Mouse (Mus musculus) neural tube, embryonic 14.5 days (tissue): ENCODE measurements around the gene Emid1. TPM values are rescaled to one million over a fixed set of nuclear protein-coding genes. Genes with fewer than 3 reads are reported as not detected.
"Not testable (repeated sequence)": the region's sequence is repeated elsewhere in the genome, so short reads cannot be mapped to it uniquely, and the experiment has no call there.

ENCODE experiments used
- ATAC-seq: fragments of 200-750 bp; cut with Nextera tagmentation; 2 replicates; pipeline ENCODE4 v1.8.0; 2017; ENCODE audit warnings: low read depth, mild to moderate bottlenecking, moderate TSS enrichment, moderate library complexity
- H3K27ac ChIP-seq: fragments of 300-500 bp; sonication (generic); 2 replicates; pipeline ENCODE4 v1.5.1; 2014; ENCODE audit warnings: low read depth, mild to moderate bottlenecking, control low read depth, low read length, moderate library complexity, mixed read lengths
- H3K27me3 ChIP-seq: fragments of 300-500 bp; sonication (generic); 2 replicates; pipeline ENCODE4 v1.6.1; 2014; ENCODE audit warnings: low read length; ENCODE audit not compliant: control insufficient read depth, insufficient read depth
- H3K36me3 ChIP-seq: fragments of 300-500 bp; sonication (generic); 2 replicates; pipeline ENCODE4 v1.6.1; 2014; ENCODE audit warnings: low read length, mixed read lengths; ENCODE audit not compliant: control insufficient read depth, insufficient read depth
- H3K4me1 ChIP-seq: fragments of 300-500 bp; sonication (generic); 2 replicates; pipeline ENCODE4 v1.6.1; 2014; ENCODE audit warnings: low read length; ENCODE audit not compliant: control insufficient read depth, insufficient read depth
- H3K4me2 ChIP-seq: fragments of 300-500 bp; sonication (generic); 2 replicates; pipeline ENCODE4 v1.6.1; 2014; ENCODE audit warnings: mild to moderate bottlenecking, low read depth, low read length, control low read depth
- H3K4me3 ChIP-seq: fragments of 300-500 bp; sonication (generic); 2 replicates; pipeline ENCODE4 v1.5.1; 2014; ENCODE audit warnings: low read depth, low read length, control low read depth, mixed read lengths
- H3K9ac ChIP-seq: fragments of 300-500 bp; sonication (generic); replicated peaks from 2 replicates; pipeline ENCODE4 v1.6.1; 2014; ENCODE audit warnings: low read depth, mild to moderate bottlenecking, control low read depth, low read length, mixed read lengths
- H3K9me3 ChIP-seq: fragments of 300-500 bp; sonication (generic); 2 replicates; pipeline ENCODE4 v1.6.1; 2016; ENCODE audit warnings: low read length; ENCODE audit not compliant: control insufficient read depth
- WGBS: fragments of 180-500 bp; shearing (Covaris S2); extraction: QIAGEN DNeasy Blood & Tissue Kit; methylation state at CpG from one replicate; pipeline ENCODE4 v1.1.7; 2014; 5-methylcytosine and 5-hydroxymethylcytosine counted together
- polyA plus RNA-seq: library from polyadenylated mRNA; unstranded; fragments of >200 nt; fragmentation: Nextera tagmentation; extraction: Ambion mirVana; gene quantifications from 2 replicates; pipeline ENCODE4 v1.2.1, GENCODE M21; 2014

Emid1 gene
- polyA plus RNA-seq, 1 experiment from 2014 or later: 16.8 TPM

- ATAC-seq: no peak
- no peak overlapping the region for H3K27ac ChIP-seq
- H3K36me3 ChIP-seq: peaks cover 16% of the 10 kb centered on the region; the same call in 1 of the 2 replicates
- no peaks in the 10 kb centered on the region for H3K27me3 ChIP-seq
- H3K9me3 ChIP-seq: no peaks in the 10 kb centered on the region
- 81% methylated on average over 5 of the region's 5 CpGs for WGBS
- no peak overlapping the region; the same call in 1 of the 2 replicates for H3K4me3 ChIP-seq
- H3K4me1 ChIP-seq: peaks cover 25% of the 10 kb centered on the region
- no peak overlapping the region for H3K9ac ChIP-seq
- no peak overlapping the region for H3K4me2 ChIP-seq
Observed at GRCm38 (mm10) chr11:5095877-5096276, 56.2 kb downstream of the Emid1 start.

GRCm38 (mm10) chr11:5091706-5092105, 60.4 kb downstream of the Emid1 start:
- 46% methylated on average over 2 of the region's 2 CpGs for WGBS
- no peak for ATAC-seq

GRCm38 (mm10) chr11:5089147-5089546, 62.9 kb downstream of the Emid1 start:
- no peaks in the 10 kb centered on the region for H3K9me3 ChIP-seq
- ATAC-seq: no peak
- 100% methylated on average over 1 of the region's 1 CpGs for WGBS
- H3K4me3 ChIP-seq: no peak overlapping the region
- H3K9ac ChIP-seq: no peak overlapping the region
- H3K4me2 ChIP-seq: no peak overlapping the region
- H3K4me1 ChIP-seq: no peaks in the 10 kb centered on the region
- H3K36me3 ChIP-seq: peaks cover 70% of the 10 kb centered on the region
- H3K27me3 ChIP-seq: no peaks in the 10 kb centered on the region
- no peak overlapping the region for H3K27ac ChIP-seq

More at GRCm38 (mm10) chr11:5091706-5092105, 60.4 kb downstream of the Emid1 start:
- H3K4me2 ChIP-seq: no peak overlapping the region
- no peak overlapping the region for H3K9ac ChIP-seq
- no peaks in the 10 kb centered on the region for H3K27me3 ChIP-seq
- H3K4me1 ChIP-seq: peaks cover 9% of the 10 kb centered on the region
- H3K36me3 ChIP-seq: peaks cover 44% of the 10 kb centered on the region
- H3K4me3 ChIP-seq: no peak overlapping the region
- no peak overlapping the region for H3K27ac ChIP-seq
- H3K9me3 ChIP-seq: no peaks in the 10 kb centered on the region

GRCm38 (mm10) chr11:5076843-5077242, 75.2 kb downstream of the Emid1 start:
- H3K27ac ChIP-seq, H3K9ac ChIP-seq, H3K9me3 ChIP-seq, H3K4me2 ChIP-seq, H3K4me3 ChIP-seq, ATAC-seq, H3K27me3 ChIP-seq, H3K4me1 ChIP-seq: not testable (repeated sequence)
- H3K36me3 ChIP-seq: peaks cover 48% of the 10 kb centered on the region
- WGBS: 84% methylated on average over 4 of the region's 5 CpGs

GRCm38 (mm10) chr11:5075760-5076159, 76.3 kb downstream of the Emid1 start:
- H3K4me2 ChIP-seq: no peak overlapping the region
- H3K4me3 ChIP-seq: no peak overlapping the region
- no peak overlapping the region for H3K27ac ChIP-seq
- H3K9ac ChIP-seq: no peak overlapping the region
- H3K36me3 ChIP-seq: peaks cover 56% of the 10 kb centered on the region
- H3K27me3 ChIP-seq: no peaks in the 10 kb centered on the region
- no peaks in the 10 kb centered on the region for H3K9me3 ChIP-seq
- no peaks in the 10 kb centered on the region for H3K4me1 ChIP-seq
- ATAC-seq: no peak

GRCm38 (mm10) chr11:5074882-5075281, 77.2 kb downstream of the Emid1 start:
- ATAC-seq: no peak
- H3K27ac ChIP-seq: no peak overlapping the region
- no peaks in the 10 kb centered on the region for H3K27me3 ChIP-seq
- H3K4me1 ChIP-seq: no peaks in the 10 kb centered on the region
- H3K4me3 ChIP-seq: no peak overlapping the region
- H3K9ac ChIP-seq: no peak overlapping the region
- 75% methylated on average over 4 of the region's 4 CpGs for WGBS
- peaks cover 61% of the 10 kb centered on the region for H3K36me3 ChIP-seq
- H3K9me3 ChIP-seq: no peaks in the 10 kb centered on the region
- H3K4me2 ChIP-seq: no peak overlapping the region

- no peak overlapping the region for H3K4me3 ChIP-seq
- H3K4me1 ChIP-seq: peaks cover 11% of the 10 kb centered on the region
- no peak overlapping the region for H3K9ac ChIP-seq
- no peak overlapping the region for H3K4me2 ChIP-seq
- H3K27me3 ChIP-seq: peaks cover 2% of the 10 kb centered on the region; the same call in 1 of the 2 replicates
- H3K27ac ChIP-seq: no peak overlapping the region
- H3K9me3 ChIP-seq: no peaks in the 10 kb centered on the region
- H3K36me3 ChIP-seq: peaks cover 49% of the 10 kb centered on the region
- 80% methylated on average over 9 of the region's 9 CpGs for WGBS
- no peak for ATAC-seq
Observed at GRCm38 (mm10) chr11:5068126-5068971, 83.7 kb downstream of the Emid1 start.

- no peak for ATAC-seq
- H3K9ac ChIP-seq: no peak overlapping the region
- H3K4me3 ChIP-seq: no peak overlapping the region
- no peak overlapping the region for H3K4me2 ChIP-seq
- H3K27me3 ChIP-seq: peaks cover 15% of the 10 kb centered on the region
- H3K36me3 ChIP-seq: peaks cover 36% of the 10 kb centered on the region
- H3K27ac ChIP-seq: no peak overlapping the region
- H3K4me1 ChIP-seq: peaks cover 19% of the 10 kb centered on the region
- no peaks in the 10 kb centered on the region for H3K9me3 ChIP-seq
Observed at GRCm38 (mm10) chr11:5067063-5067462, 85.0 kb downstream of the Emid1 start.

GRCm38 (mm10) chr11:5065056-5065821, 86.8 kb downstream of the Emid1 start, which contains the start of gene Gas2l1:
Gene Gas2l1, minus strand, starts transcription at chr11:5065327.
- H3K4me3 ChIP-seq: peak within 1 kb of the TSS; percentile 68
- H3K9ac ChIP-seq: peak within 1 kb of the TSS; percentile 62
- H3K9me3 ChIP-seq: no peaks in the 10 kb centered on the region
- H3K4me2 ChIP-seq: peak within 1 kb of the TSS; percentile 91
- peaks cover 30% of the 10 kb centered on the region for H3K27me3 ChIP-seq
- H3K36me3 ChIP-seq: peaks cover 28% of the 10 kb centered on the region
- peak; percentile 87 for ATAC-seq
- WGBS: under 1% methylated on average over 50 of the region's 50 CpGs
- H3K4me1 ChIP-seq: peaks cover 31% of the 10 kb centered on the region
- 0 out of 2 replicates have a peak within 1 kb of the TSS, but pooled peaks have one; percentile 44 for H3K27ac ChIP-seq
